In the genomic region with DNA sequence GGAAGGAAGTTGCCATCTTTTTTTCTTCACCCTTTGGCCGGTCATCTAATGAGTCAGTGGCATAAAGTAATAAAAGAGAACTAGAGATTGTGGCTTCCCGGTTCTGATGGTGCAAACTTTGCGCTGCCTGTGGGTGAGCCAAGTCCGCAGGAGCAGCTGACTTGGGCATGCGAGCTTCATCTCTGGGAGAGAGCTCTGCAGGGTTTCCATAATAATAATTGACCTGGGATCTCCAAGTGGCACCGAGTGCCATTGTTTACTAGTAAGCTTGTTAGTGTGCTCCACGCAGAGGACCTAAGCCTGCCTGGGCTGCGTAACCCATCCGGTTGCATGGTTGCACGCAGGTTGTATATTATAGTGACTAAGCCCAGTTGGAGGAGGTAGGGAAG, we compare ENCODE assay signal across 8 mouse cellular contexts. TPM values are rescaled to one million over a fixed set of nuclear protein-coding genes. Genes with fewer than 3 reads are reported as not detected.
DNase-seq lines count a peak whose midpoint lies in the region; ATAC-seq and TF ChIP-seq lines count a peak whose summit lies in the region.

No protein-coding gene starts in this region.

- H3K9ac ChIP-seq in heart, embryonic 12.5 days, result peak overlapping the region; percentile 99; the same call in 1 of the 2 replicates
- peak overlapping the region; percentile 93 for H3K9ac ChIP-seq in hindbrain, embryonic 11.5 days (ENCODE audit: low read depth, low read length)

- H3K27me3 ChIP-seq in heart, embryonic 12.5 days (replicated peaks), result peaks cover 19% of the 10 kb centered on the region
- peaks cover 25% of the 10 kb centered on the region for H3K27me3 ChIP-seq in G1E (ENCODE audit: insufficient read depth, low read length)
- H3K27me3 ChIP-seq in hindbrain, embryonic 11.5 days (ENCODE audit: control insufficient read depth, insufficient read depth, low read length), result no peaks in the 10 kb centered on the region
- peaks cover 42% of the 10 kb centered on the region for H3K27me3 ChIP-seq in midbrain, embryonic 10.5 days (ENCODE audit: low read depth, poor library complexity, severe bottlenecking)

- WGBS in heart, embryonic 12.5 days, result 24% methylated on average over 10 of the region's 10 CpGs
- 28% methylated on average over 10 of the region's 10 CpGs for WGBS in hindbrain, embryonic 11.5 days
- 22% methylated on average over 10 of the region's 10 CpGs for WGBS in midbrain, embryonic 10.5 days

- peak overlapping the region; percentile 21; the same call in 1 of the 2 replicates for H3K27ac ChIP-seq in heart, embryonic 12.5 days (ENCODE audit: poor library complexity, severe bottlenecking)
- no peak overlapping the region for H3K27ac ChIP-seq in hindbrain, embryonic 11.5 days (ENCODE audit: low read depth, low read length)
- H3K27ac ChIP-seq in midbrain, embryonic 10.5 days (replicated peaks), result peak overlapping the region; percentile 93

- TF ChIP-seq CTCF in G1E (IDR thresholded peaks at IDR 0.05; ENCODE audit: low read depth, low read length), result no peak

- peak overlapping the region; percentile 85 for H3K4me3 ChIP-seq in heart, embryonic 12.5 days
- H3K4me3 ChIP-seq in G1E (ENCODE audit: low read depth, low read length), result peak overlapping the region; percentile 99
- H3K4me3 ChIP-seq in hindbrain, embryonic 11.5 days (ENCODE audit: low read depth, low read length), result peak overlapping the region; percentile 97
- H3K4me3 ChIP-seq in midbrain, embryonic 10.5 days, result peak overlapping the region; percentile 99

- peaks cover 39% of the 10 kb centered on the region for H3K4me1 ChIP-seq in heart, embryonic 12.5 days (replicated peaks)
- peaks cover 28% of the 10 kb centered on the region for H3K4me1 ChIP-seq in G1E (ENCODE audit: insufficient read depth, low read depth, low read length)
- no peaks in the 10 kb centered on the region for H3K4me1 ChIP-seq in hindbrain, embryonic 11.5 days (replicated peaks; ENCODE audit: control insufficient read depth, insufficient read depth, low read length)
- peaks cover 25% of the 10 kb centered on the region for H3K4me1 ChIP-seq in midbrain, embryonic 10.5 days

- no peaks in the 10 kb centered on the region for H3K9me3 ChIP-seq in heart, embryonic 12.5 days (replicated peaks)
- H3K9me3 ChIP-seq in G1E (replicated peaks), result peaks cover 2% of the 10 kb centered on the region; the same call in 1 of the 2 replicates
- H3K9me3 ChIP-seq in hindbrain, embryonic 11.5 days (ENCODE audit: control insufficient read depth, low read length), result no peaks in the 10 kb centered on the region
- H3K9me3 ChIP-seq in midbrain, embryonic 10.5 days (replicated peaks), result no peaks in the 10 kb centered on the region; the same call in 1 of the 2 replicates

- intact Hi-C loops in left cerebral cortex, postnatal 14 days (cut with DNase I), result loop anchor here (10.0 kb wide), 1 partner anchor 192 kb away; no protein-coding TSS in a partner anchor

- ATAC-seq in heart, embryonic 12.5 days (ENCODE audit: insufficient number of reproducible peaks, low FRiP score), result peak; percentile 26
- no peak; the same call in 1 of the 2 replicates for ATAC-seq in G1E (ENCODE audit: extremely low read depth, insufficient number of reproducible peaks, low FRiP score, poor library complexity, severe bottlenecking)
- ATAC-seq in hindbrain, embryonic 11.5 days (ENCODE audit: low FRiP score), result peak; percentile 43

- peak overlapping the region; percentile 80 for H3K4me2 ChIP-seq in heart, embryonic 12.5 days
- peak overlapping the region; percentile 72 for H3K4me2 ChIP-seq in hindbrain, embryonic 11.5 days (replicated peaks; ENCODE audit: low read depth, low read length)

- H3K36me3 ChIP-seq in heart, embryonic 12.5 days, result no peaks in the 10 kb centered on the region
- H3K36me3 ChIP-seq in G1E (replicated peaks), result peaks cover 16% of the 10 kb centered on the region
- H3K36me3 ChIP-seq in hindbrain, embryonic 11.5 days (ENCODE audit: control insufficient read depth, insufficient read depth, low read length), result no peaks in the 10 kb centered on the region
- 0 out of 2 replicates have a peak, but pooled peaks cover 4% of the 10 kb centered on the region for H3K36me3 ChIP-seq in midbrain, embryonic 10.5 days

- no peak for DNase-seq in heart, adult 9 months (ENCODE audit: low spot score in 2 of 2)
- DNase-seq in G1E (ENCODE audit: low spot score), result no peak
- DNase-seq in hindbrain, embryonic 11.5 days (ENCODE audit: low spot score), result no peak
- no peak for DNase-seq in midbrain, embryonic 10.5 days (ENCODE audit: low spot score)
- DNase-seq in cerebellum, adult 9-10 months, result no peak
- DNase-seq in left cerebral cortex, postnatal 14 days (ENCODE audit: low spot score in 2 of 2), result no peak
- no peak for DNase-seq in gastrocnemius, adult 8-10 months (ENCODE audit: low spot score in 2 of 2)

RNA-seq across cellular contexts. Expression of gene Ccdc186, which starts 0.5 kb away (rescaled TPM):
- polyA plus RNA-seq in heart, embryonic 12.5 days (2016; fragmentation: Nextera tagmentation; extraction: Ambion mirVana), result 19.5 and 20.3 TPM in 2 replicates
- total RNA-seq in G1E (2014; fragmentation: Nextera tagmentation) (86.8 and 118 TPM in 2 replicates), G1E (2017) (275 and 319 TPM in 2 replicates)
- polyA plus RNA-seq in G1E (2012), result 2.7 and 3.0 TPM in 2 replicates
- polyA plus RNA-seq in hindbrain, embryonic 11.5 days (2014; fragmentation: Nextera tagmentation; extraction: Ambion mirVana), result 23.3 and 25.7 TPM in 2 replicates
- 15.4 and 17.6 TPM in 2 replicates for polyA plus RNA-seq in midbrain, embryonic 10.5 days (2016; fragmentation: Nextera tagmentation; extraction: Ambion mirVana)
- total RNA-seq in left cerebral cortex, postnatal 14 days (2021), result 10 to 100 TPM; 43.6 to 47.2 TPM
- 10 to 100 TPM; 20.5 to 27.4 (median 24.4) TPM for total RNA-seq in gastrocnemius, adult 8-10 months (2022)

RNA-seq across cellular contexts. Expression of gene Tdrd1, which starts 3.6 kb away (rescaled TPM):
- 0.89 and 0.97 TPM in 2 replicates for polyA plus RNA-seq in heart, embryonic 12.5 days (2016; fragmentation: Nextera tagmentation; extraction: Ambion mirVana)
- not detected in 2 replicates for total RNA-seq in G1E (2014; fragmentation: Nextera tagmentation)
- under 0.01 and 0.05 TPM in 2 replicates for total RNA-seq in G1E (2017)
- not detected in 2 replicates for polyA plus RNA-seq in G1E (2012)
- 0.68 and 0.95 TPM in 2 replicates for polyA plus RNA-seq in hindbrain, embryonic 11.5 days (2014; fragmentation: Nextera tagmentation; extraction: Ambion mirVana)
- polyA plus RNA-seq in midbrain, embryonic 10.5 days (2016; fragmentation: Nextera tagmentation; extraction: Ambion mirVana), result 0.32 TPM in 2 replicates
- under 1 TPM; 0.44 to 0.68 TPM for total RNA-seq in left cerebral cortex, postnatal 14 days (2021)
- not detected for total RNA-seq in gastrocnemius, adult 8-10 months (2022)

RNA-seq across cellular contexts. Expression of gene Vwa2, which starts 51.6 kb away (rescaled TPM):
- polyA plus RNA-seq in heart, embryonic 12.5 days (2016; fragmentation: Nextera tagmentation; extraction: Ambion mirVana), result 0.22 and 0.23 TPM in 2 replicates
- total RNA-seq in G1E (2014; fragmentation: Nextera tagmentation) (not detected in 2 replicates), G1E (2017) (not detected in 2 replicates)
- not detected in 2 replicates for polyA plus RNA-seq in G1E (2012)
- polyA plus RNA-seq in hindbrain, embryonic 11.5 days (2014; fragmentation: Nextera tagmentation; extraction: Ambion mirVana), result 0.63 and 0.73 TPM in 2 replicates
- polyA plus RNA-seq in midbrain, embryonic 10.5 days (2016; fragmentation: Nextera tagmentation; extraction: Ambion mirVana), result 0.26 and 0.52 TPM in 2 replicates
- total RNA-seq in left cerebral cortex, postnatal 14 days (2021), result under 1 TPM in 1 of 2 experiments, not detected in 1; 0.11 TPM
- not detected for total RNA-seq in gastrocnemius, adult 8-10 months (2022)
